Mouse (Mus musculus) CH12.LX (cell line): ENCODE measurements around the gene Tnfsf10.

Experiments
- JUN ChIP-seq: IDR thresholded peaks from 2 replicates; pipeline ENCODE4 v1.6.1; 2011; ENCODE audit warnings: low read depth, mild to moderate bottlenecking, low read length, improper control_type of control experiment, moderate library complexity; ENCODE audit not compliant: insufficient read depth
- MAFK ChIP-seq: IDR thresholded peaks from 2 replicates; pipeline ENCODE4 v1.6.1; 2011; ENCODE audit warnings: low read length, improper control_type of control experiment; ENCODE audit not compliant: insufficient replicate concordance
- MAX ChIP-seq: IDR thresholded peaks from 2 replicates; pipeline ENCODE4 v1.6.1; 2011; ENCODE audit warnings: low read length, improper control_type of control experiment
- POLR2A ChIP-seq: IDR thresholded peaks from 2 replicates; pipeline ENCODE4 v1.6.1; 2011; ENCODE audit warnings: low read depth, mild to moderate bottlenecking, improper control_type of control experiment, low read length
- SIN3A ChIP-seq: IDR thresholded peaks from 2 replicates; pipeline ENCODE4 v1.6.1; 2012; ENCODE audit warnings: low read length, improper control_type of control experiment, inconsistent platforms

DNA sequence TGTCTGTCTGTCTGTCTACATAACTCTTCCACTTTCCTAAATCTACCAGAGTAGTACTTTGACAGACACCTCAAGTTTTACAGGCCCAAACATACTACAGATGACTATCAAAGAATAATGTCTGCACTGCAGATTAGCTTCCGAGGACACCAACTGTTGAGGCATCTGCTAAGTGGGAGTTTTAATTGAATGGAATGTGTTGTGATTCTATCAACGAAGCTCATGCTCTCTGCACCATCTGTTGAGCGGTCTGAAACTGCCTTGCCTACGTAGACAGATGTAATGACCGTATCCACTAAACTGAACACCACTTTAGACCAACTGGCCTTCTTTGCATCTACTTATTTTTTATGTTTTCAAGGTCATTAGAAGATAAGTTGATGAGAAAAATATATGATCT is 31.6 kb downstream of the Tnfsf10 start:
- TF ChIP-seq POLR2A = no peak
- TF ChIP-seq SIN3A = no peak
- TF ChIP-seq MAFK = no peak
- TF ChIP-seq JUN = no peak
- TF ChIP-seq MAX = no peak
